Mouse (Mus musculus): ENCODE data around the gene Aspdh.

The Aspdh gene

DNA sequence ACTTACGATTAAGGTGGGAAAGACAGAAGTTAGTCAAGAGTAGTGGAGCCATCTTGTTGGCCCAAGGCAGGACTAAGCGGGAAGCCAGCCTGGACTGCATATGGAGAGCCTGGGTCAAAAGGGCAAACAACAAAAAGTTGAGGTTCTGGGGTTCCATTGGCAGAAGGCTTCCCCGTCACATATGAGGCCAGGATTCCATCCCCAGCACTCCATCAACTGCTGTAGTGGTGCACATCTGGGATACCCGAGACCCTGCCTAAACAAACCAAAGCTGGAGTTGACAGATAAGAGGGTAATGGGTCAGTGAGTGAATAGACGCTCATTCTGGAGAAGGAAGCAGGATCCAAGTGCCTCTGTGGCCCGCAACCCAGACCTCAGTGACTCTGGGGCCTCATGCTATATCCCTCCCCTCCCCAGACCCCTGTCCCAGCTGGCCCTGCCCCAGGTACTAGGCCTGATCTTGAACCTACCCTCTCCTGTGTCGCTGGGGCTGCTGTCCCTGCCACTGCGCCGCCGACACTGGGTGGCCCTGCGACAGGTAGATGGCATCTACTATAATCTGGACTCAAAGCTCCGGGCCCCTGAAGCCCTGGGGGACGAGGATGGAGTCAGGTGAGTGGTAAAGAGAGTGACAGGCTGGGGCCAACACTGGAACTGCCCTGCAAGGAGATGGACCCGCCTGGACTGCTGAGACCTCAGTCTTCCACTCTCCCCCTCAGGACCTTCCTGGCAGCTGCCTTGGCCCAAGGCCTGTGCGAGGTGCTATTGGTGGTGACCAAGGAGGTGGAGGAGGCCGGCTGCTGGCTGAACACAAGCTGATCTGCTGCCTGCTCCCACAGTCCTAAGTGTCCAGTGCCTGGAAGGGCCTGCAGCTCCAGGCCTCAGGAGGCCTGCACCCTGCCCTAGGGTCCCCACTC is 5.8 kb downstream of the Aspdh start:
- in situ Hi-C loops (cut with MboI, MseI): loop anchor here (25.0 kb wide), 1 partner anchor 684 kb away; the partner anchor contains the start of genes Klk10, Klk8 and Klk9

DNA sequence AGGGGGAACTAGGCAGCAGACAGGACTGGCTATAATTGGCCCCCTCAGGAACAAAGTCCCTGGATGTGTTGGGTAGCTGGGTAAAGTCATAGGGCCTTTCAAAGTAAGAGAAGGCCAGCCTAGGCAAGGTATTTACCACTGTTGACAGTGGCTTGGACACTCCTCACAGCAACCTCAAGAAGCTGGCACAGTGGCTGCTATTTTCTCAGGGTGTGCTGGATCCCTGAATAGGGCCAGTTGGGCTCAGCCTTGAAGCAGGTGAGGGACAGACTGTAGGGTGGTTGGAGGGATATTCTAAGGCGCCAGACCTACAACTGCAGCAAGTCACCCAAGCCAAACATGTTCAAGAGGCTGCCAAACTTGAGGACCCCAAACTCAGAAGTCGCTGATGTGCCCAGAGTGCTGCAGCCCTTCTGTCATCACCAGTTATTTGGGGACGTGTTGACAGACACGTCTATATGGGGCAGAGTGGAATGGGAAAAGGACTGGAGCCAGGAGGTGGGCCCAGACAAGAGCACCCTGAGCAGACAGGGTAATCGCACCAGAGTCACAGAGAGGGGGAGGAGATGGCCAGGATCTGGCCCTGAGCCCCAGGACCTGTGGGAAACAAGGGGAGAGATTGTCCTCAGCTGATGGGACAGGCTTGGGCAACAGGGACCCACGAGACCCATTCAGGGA is 6.8 kb downstream of the Aspdh start:
- in situ Hi-C loops (cut with MboI, MseI): loop anchor here (25.0 kb wide), 1 partner anchor 685 kb away; the partner anchor contains the start of genes Klk10, Klk8 and Klk9

DNA sequence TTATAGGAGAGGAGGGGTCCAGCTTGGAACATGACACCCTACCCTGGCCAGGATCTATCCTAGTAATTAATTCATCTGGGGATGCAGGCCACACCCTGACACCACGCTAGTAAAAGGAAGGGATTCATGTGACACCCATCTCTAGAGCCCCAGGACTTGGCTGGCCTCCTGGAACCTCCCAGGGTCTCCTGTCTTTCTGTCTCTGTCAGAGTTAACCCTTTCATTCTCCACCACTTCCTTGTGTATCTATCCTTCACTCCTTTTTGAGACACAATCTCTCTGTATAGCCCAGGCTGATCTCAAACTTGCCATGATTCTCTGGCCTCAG is 7.3 kb downstream of the Aspdh start:
- in situ Hi-C loops (cut with MboI, MseI): loop anchor here (25.0 kb wide), 1 partner anchor 685 kb away; the partner anchor contains the start of genes Klk10, Klk8 and Klk9

DNA sequence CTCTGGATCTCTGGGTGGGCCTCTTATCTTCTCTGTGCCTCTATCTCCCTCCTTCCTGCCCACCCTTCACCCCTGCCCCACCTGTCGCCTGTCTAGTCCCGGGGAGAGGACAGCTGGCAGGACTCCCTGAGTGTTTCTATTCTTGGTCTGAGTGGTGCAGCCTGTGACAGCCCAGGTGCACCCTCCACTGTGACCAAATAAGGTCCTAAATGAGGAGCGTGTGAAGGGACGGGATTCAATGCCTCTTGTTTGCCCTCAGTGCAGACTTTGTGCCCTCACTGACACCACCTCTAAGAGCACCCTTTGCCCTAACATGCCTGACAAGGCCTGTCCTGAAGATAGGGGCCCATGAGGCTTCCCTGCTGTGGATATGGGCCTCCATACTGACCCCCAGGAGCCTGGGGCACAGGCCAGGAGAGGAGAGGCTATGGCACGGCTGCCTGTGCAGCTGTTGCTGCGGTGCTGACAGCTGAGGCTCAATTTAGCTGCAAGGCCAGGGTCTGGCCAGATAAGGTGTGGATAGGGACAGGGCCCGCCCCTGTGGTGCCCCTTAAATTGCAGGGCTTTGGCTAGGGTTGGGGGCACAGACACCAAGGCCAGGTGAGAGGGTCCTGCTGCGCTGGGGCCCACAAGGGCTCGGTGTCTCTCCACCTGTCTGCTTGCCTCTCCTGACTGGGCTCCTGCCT is 7.9 kb downstream of the Aspdh start:
- in situ Hi-C loops (cut with MboI, MseI): loop anchor here (25.0 kb wide), 1 partner anchor 686 kb away; the partner anchor contains the start of genes Klk10, Klk8 and Klk9

DNA sequence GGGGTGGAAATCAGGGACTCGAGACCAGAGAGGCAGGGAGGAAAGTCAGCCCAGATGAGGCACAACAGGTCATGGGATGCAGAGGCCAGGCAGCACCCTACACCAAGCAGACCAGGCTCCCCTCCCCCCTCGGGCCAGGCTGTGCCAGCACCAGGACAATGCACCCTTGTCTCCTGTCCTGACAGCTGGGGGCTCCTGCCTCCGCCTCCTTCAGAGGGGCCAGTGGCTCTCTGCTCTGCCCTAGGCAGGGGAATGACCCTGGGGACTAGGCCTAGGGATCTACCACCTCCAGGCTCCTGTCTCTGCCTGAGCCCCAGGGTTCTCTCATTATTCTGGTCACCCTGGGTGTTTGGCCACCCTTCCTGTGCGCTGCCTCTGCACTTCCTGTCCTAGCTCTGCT is 9.2 kb downstream of the Aspdh start:
- in situ Hi-C loops (cut with MboI, MseI): loop anchor here (25.0 kb wide), 1 partner anchor 687 kb away; the partner anchor contains the start of genes Klk10, Klk8 and Klk9

DNA sequence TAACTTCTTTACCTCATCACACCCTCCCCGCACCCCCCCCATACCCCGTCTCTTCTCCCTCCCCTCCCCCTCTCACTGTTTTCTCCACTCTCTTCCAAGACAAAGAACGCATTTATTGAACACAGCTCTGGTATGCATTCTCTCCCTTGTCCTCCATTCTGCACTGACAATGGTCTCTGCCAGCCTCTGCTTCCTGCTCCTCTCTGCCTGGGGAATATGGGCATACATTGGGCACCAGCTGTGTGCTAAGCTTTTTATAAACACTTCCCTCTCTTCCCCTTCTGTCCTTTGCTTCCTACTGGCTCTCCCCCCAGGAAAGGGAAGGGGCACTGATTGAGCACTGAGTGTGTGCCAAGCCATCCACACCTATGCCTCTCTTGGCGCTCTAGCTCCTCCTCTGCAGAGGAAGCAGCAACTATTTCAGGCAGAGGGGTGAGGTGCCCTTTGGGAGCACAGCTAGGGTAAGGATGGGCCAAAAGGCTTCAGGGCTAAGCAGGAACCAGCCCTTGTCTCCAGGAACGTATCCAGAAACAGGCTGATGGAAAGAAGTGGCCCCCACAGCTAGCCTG is 9.9 kb downstream of the Aspdh start:
- in situ Hi-C loops (cut with MboI, MseI): no loop called here

DNA sequence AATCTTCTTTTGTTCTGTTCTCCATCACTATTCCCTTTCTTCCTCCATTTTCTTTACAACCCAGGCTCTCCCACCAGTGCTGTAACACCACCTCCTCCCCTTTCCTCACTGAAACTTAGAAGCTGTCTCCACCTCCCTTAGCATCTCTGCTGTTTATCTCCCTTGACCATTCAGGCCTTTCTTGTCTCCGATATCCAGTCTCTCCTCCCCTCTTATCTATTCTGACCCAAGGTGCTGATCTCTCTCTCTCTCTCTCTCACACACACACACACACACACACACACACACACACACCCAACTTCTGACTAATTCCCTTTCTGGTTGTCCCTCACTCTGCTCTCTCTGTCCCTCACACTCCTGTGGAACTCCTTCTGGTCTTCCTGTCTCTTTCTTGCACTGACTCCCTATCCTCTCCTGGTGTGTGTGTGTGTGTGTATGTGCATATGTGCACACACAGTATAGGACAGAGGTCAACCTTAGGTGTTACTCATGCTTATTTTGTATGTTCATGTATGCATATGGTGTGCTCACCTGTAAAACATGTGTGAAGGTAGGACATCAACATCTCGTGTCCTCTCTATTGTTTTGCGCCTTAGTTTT is 17.7 kb downstream of the Aspdh start:
- in situ Hi-C loops (cut with MboI, MseI): no loop called here

DNA sequence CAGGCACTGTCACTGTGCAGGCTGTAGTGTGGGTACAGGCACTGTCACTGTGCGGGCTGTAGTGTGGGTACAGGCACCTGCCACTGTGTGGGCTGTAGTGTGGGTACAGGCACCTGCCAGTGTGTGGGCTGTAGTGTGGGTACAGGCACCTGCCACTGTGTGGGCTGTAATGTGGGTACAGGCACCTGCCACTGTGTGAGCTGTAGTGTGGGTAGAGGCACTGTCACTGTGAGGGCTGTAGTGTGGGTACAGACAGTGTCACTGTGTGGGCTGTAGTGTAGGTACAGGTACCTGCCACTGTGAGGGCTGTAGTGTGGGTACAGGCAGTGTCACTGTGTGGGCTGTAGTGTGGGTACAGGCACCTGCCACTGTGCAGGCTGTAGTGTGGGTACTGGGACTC is 18.9 kb downstream of the Aspdh start:
- in situ Hi-C loops (cut with MboI, MseI): no loop called here

DNA sequence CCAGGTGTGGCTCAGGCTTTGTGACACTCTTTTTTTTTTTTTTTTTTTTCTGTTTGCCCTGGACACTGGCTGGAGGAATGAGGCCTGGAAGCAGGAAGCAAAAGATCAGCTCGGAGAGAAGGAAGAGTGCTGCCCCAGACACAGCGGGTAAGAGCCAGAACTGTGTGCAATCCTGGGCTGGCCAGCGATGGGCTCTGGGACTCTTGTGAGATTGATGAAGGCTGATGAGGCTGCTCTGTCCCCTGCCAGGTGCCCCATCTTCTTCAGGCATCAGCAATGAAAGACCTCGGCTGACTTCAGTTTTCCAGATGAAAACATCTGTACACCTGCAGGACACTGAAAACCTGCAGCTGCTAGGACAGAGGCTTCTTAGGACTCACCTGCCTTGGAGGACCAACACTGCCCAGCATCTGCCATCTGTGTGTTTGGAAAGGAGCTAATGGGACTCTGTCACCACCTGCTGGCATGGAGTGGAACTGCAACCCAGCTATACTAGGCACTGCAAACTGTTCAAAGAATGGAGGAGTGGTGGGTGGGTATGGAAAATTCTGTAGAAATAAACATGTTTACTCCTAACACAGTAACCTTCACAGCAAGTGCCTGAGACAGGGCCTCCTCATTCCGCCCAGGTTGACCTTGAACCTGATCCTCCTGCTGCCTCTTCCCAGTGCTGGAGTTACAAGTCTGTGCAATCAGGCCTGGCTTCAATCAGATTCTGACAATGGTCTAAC is 19.8 kb downstream of the Aspdh start:
- in situ Hi-C loops (cut with MboI, MseI): no loop called here

DNA sequence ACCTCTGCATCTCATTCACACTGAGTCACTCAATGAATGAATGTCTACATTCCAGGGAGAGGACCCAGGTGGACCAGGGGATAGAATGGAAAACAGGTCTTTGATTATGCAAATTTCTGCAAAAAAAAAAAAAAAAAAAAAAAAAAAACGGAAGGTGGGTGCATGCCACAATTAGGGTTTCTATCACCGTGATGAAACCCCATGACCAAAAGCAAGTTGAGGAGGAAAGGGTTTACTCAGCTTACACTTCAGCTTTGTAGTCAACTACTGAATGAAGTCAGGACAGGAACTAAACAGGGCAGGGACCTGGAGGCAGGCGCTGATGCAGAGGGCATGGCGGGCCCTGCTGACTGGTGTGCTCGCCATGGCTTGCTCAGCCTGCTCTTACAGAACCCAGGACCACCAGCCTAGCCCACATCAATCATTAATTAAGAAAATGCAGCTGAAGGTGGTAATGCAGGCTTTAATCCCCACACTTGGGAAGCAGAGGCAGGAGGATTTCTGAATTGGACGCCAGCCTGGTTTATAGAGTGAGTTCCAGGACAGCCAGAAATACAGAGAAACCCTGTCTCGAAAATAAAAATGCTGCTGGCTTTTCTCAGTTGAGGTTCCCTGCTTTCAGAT is 20.5 kb downstream of the Aspdh start:
- in situ Hi-C loops (cut with MboI, MseI): no loop called here

DNA sequence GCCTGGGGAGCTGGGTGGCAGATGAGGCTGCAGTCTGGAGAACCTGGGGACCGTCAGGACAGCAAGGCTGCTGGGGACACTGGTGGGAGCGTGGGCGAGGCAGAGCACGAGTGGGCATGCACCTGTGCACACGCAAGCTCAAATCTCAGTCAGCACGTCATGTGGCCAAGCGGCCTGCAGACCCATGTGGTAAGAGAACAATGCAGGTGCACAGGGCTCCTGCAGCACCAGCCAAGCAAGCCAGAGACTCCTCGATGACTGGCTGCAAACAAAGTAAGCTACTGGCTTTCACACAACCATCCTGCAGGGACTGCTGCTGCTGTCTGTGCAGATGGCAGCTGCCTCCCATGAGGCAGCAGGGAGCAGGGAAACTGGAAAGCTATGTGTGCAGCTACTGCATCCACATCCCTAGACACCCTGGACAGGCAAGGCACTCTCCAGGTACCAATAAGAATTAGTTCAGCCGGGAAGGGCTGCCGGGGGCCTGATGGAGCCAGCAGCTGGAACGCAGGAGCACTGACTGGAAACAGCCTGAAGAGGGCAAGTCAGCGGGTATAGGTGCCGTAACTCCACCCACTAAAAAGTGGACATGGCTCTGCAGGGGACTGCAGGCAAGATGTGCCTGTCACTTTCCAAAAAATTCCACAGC is 21.9 kb downstream of the Aspdh start:
- in situ Hi-C loops (cut with MboI, MseI): no loop called here

DNA sequence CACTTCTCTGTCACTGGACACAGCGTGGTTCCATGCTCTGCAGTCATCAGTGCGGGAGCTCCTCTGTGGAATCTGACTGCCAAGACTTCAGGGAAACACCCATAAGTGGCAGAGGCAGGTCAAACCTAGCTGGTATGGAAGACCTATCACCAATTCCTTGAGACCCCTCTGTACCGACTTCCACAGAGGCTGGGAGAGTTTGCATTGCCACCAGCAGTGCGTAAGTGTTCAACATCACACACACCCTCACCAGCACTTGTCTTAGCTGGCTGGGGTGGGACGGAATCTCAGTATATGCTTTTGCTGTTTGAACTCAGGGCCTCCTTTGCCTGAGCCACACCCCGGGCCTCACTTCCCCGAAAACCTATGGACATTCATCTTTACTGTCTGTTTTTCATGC is 22.7 kb downstream of the Aspdh start:
- in situ Hi-C loops (cut with MboI, MseI): no loop called here

DNA sequence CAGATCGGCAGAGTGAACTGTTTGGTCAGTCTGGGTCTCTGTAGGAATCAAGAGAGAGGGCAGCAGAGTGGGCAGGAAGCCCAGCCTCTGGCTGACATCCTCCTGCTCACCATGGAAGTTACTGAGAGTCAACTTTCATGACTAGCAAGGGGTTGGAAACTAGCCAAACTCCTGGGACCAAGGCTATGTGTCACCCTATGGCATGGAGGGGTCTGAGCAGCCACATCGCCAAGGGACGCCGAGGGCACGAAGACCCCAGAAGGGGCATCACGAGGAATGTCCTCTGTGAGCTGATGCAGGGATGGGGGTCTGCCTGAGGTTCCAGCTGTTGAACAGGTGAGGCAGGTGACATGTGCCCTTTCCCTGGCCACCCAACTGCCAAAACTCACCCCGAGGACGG is 23.4 kb downstream of the Aspdh start:
- in situ Hi-C loops (cut with MboI, MseI): no loop called here

DNA sequence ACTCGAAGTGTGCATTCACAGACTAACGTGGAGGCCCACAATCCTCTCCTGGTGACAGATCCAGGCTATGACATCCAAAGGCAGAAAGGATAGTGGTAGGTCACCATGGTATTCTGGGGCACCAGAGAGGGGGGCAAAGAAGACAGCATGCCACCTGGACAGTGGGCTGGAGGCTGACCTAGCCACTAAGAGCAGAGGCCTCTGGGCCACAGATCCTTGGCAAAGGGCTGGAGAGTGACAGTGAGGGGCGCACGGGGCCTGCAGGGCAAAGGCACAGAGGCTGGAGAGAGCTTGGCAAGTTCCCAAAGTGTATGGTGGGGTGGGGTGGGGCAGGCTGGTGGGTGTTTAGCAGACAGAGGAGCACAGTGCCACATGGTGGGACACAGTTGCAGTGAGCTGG is 25.1 kb downstream of the Aspdh start:
- in situ Hi-C loops (cut with MboI, MseI): loop anchor here (10.0 kb wide), 1 partner anchor 815 kb away; the partner anchor contains the start of gene Ctu1

DNA sequence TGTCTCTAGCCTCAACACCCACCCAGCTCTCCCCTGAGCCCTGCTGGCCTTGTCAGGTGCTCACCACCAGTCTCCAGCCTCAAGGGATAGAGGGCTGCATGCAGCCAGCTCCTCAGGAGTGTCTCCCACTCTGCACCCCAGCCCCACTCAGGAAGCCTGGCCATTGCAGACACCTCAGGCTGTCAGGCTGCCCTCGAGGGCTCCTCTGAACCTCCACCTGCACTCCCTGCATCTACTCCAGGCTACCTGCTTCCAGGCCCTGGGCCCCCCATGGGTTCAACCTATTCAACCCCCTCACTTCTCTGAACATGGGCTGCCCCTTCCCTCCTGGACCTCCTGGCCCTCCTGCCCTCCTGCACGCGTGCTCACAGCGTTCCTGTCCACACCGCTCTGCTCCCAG is 26.2 kb downstream of the Aspdh start:
- in situ Hi-C loops (cut with MboI, MseI): loop anchor here (10.0 kb wide), 1 partner anchor 817 kb away; the partner anchor contains the start of gene Ctu1

DNA sequence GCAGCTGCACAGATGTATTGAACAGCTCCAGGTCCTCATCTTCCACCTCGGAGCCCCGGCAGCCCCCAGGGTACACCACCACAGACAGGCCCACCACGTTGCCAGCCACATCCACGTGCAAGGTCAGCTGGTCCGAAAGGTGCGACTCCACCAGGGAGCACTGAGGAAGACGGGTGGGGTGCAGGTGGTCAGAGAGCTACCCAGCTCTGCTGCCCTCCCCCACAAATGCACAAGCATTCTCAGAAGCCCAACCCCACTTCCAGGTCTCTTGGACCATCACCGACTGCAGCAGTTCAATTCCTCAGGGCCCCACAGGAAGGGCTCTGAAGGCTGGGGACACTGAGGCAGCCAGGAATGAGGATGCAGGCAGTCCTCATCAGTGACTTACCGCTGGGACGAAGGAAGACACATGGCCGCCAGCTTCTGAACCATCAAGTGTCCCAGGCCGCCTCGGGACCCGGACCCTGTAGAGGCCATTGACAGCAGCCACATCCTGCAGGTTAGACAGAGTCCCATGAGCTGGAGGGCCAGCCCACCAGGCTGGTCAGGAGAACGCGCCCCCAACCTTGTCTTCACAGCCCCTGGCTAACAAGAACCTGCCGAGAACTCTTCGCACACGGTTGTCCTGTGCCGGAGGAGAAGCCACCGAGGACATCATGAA is 27.1 kb downstream of the Aspdh start:
- in situ Hi-C loops (cut with MboI, MseI): loop anchor here (10.0 kb wide), 1 partner anchor 817 kb away; the partner anchor contains the start of gene Ctu1

DNA sequence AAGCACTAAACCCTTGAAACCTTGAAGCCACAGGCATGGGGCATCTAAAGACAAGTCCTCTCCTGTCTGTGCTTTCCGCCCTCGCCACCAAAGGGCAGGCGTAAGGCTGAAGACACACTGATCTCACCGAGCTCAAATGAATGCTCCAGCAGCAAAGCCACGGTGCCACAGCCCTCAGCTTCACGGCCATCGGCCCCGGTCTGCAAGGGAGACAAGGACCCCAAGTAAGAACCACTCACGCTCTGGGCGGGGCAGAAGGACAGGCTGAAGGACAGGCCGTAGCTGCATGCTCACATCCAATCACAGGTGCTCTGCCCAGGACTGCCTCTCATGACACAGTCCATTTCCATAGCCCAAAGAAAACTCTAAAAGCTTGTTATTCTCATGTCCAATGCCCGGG is 29.5 kb downstream of the Aspdh start:
- in situ Hi-C loops (cut with MboI, MseI): loop anchor here (5.0 to 10.0 kb wide), 2 partner anchors 58 to 820 kb away; partner anchors contain the start of genes Ctu1 and Nr1h2

DNA sequence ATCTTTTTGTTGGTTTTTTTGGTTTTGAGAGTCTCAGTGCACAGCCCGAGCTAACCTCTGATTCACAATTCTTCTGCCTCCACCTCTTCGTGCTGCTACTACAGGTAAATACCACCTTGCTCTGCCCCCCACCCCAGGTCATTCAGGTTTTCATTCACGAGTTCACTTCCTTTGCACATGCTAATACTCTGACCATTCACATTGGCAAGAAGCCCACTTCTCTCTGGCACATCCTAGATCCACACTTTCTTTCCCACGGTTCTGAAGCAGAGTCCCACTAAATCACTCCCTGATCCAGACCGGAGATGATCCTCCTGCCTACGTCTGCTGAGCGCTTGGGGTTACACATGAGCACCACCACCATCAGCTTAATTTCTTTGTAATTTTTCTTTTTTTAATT is 29.9 kb downstream of the Aspdh start:
- in situ Hi-C loops (cut with MboI, MseI): loop anchor here (5.0 to 10.0 kb wide), 2 partner anchors 57 to 820 kb away; partner anchors contain the start of genes Ctu1 and Nr1h2

Data from T-helper 2 cell (primary cell).